Mouse (Mus musculus): Measurements from ENCODE around the gene Fancc. TPM values are rescaled to one million over a fixed set of nuclear protein-coding genes. Genes with fewer than 3 reads are reported as not detected.

Gene Fancc
- polyA plus RNA-seq, 1 experiment from 2014 or later = 12.8 TPM

DNA sequence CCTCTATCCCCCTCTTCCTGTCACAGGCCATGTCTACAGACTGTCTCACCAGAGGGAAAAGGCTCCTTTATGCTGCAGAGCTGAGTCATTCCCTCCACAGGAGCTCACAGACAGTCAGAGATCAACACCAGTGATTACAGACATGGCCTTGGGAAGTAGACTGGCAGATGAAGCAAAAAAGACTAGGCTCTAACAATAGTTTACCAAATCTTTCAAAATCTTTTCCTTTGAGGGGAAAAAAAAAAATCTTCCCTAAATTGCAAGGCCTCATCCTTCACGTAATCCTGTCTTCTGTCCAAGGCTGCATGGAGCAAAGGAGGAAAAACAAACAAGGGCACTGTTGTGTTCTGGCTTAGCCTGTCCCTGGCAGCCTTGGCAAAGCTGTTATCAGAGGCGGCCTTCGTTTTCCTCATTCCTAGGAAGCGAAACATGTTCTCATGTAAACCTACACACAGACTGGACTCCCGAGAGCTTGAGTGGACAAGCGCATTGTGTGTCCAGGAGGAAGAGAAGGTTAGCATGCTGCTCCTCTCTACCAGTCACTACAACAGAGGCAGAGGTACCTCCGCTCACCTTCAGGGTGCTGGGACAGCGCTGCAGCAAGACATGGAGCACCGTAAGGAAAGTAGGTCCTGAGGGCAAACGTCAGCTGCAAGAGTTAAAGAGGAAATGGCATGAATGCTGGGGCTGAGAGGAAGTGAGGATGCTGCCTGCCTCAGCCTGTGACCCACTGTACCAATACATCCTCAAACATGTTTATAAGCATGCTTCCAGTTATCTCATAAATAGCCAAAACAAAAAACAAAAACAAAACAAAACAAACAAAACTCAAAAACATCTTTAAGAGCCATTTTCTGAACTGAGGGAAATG is 171.9 kb downstream of the Fancc start:
- H3K9ac ChIP-seq (ENCODE audit: low read length) = no peak overlapping the region
- ATAC-seq (no peak), DNase-seq (ENCODE audit: low spot score) (no peak)
- H3K9me3 ChIP-seq (replicated peaks; ENCODE audit: control insufficient read depth, low read length) = no peaks in the 10 kb centered on the region
- no peaks in the 10 kb centered on the region for H3K27me3 ChIP-seq (replicated peaks; ENCODE audit: control insufficient read depth, insufficient read depth, low read length)
- 82% methylated on average over 10 of the region's 10 CpGs for WGBS
- no peak overlapping the region for H3K4me2 ChIP-seq (ENCODE audit: low read length)
- H3K4me3 ChIP-seq (ENCODE audit: low read depth, low read length) = no peak overlapping the region
- 0 out of 2 replicates have a peak, but pooled peaks cover 3% of the 10 kb centered on the region for H3K4me1 ChIP-seq (ENCODE audit: control insufficient read depth, insufficient read depth, low read length)
- H3K36me3 ChIP-seq (ENCODE audit: control insufficient read depth, insufficient read depth, low read length) = no peaks in the 10 kb centered on the region
- H3K27ac ChIP-seq (ENCODE audit: low read depth, low read length) = no peak overlapping the region

- Histone ChIP-seq H3K4me3 (ENCODE audit: low read depth, low read length) (no peak overlapping the region), H3K4me2 (ENCODE audit: low read length) (no peak overlapping the region), H3K27ac (ENCODE audit: low read depth, low read length) (no peak overlapping the region), H3K36me3 (ENCODE audit: control insufficient read depth, insufficient read depth, low read length) (no peaks in the 10 kb centered on the region), H3K27me3 (replicated peaks; ENCODE audit: control insufficient read depth, insufficient read depth, low read length) (no peaks in the 10 kb centered on the region), H3K9ac (ENCODE audit: low read length) (no peak overlapping the region), H3K4me1 (ENCODE audit: control insufficient read depth, insufficient read depth, low read length) (no peaks in the 10 kb centered on the region), H3K9me3 (replicated peaks; ENCODE audit: control insufficient read depth, low read length) (no peaks in the 10 kb centered on the region)
- DNase-seq (ENCODE audit: low spot score) = no peak
- no peak for ATAC-seq
- 79% methylated on average over 3 of the region's 3 CpGs for WGBS
These were observed 172.8 kb downstream of the Fancc start for GRCm38 (mm10) chr13:63324311-63324710.

DNA sequence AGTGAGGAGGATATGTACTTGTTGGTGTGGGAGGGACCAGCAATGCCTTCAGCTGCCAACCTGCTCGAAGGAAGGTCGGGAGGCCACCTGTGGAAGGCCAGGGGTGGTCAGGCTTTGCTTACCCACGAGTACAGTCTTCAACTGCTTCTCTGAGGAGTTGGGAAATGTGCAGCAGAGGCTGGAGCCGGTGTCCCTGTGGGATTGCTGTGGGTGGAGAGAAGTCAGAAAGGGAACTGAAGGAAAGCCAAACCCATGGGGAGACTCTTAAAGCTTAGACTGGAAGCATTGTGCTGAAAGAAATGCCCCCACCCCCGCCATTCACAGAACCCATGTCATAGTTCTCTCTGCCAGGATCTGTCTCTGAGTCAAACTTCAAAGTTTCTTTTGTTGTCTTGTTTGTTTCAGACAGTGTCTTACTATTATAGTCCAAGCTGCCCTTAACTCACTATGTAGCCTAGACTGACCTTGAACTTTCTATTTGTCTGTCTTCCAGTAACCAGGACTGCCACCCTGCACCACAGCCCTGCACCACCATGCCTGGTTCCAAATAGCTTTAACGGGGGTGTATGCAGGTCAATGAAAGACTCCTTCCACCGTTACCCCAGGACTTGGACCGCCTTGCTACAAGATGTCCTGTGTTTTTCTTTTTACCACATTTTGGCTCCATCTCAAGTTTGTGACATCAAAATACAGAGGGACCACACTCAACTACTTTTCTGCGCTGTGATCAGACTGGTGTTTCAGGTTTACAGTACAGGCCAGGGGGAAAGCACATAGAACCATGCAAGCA is 173.6 kb downstream of the Fancc start:
- no peak overlapping the region for H3K27ac ChIP-seq (ENCODE audit: low read depth, low read length)
- ATAC-seq (no peak), DNase-seq (ENCODE audit: low spot score) (no peak)
- WGBS = 73% methylated on average over 9 of the region's 9 CpGs
- no peaks in the 10 kb centered on the region for H3K4me1 ChIP-seq (ENCODE audit: control insufficient read depth, insufficient read depth, low read length)
- no peaks in the 10 kb centered on the region for H3K27me3 ChIP-seq (replicated peaks; ENCODE audit: control insufficient read depth, insufficient read depth, low read length)
- no peak overlapping the region for H3K9ac ChIP-seq (ENCODE audit: low read length)
- H3K4me3 ChIP-seq (ENCODE audit: low read depth, low read length) = no peak overlapping the region
- H3K36me3 ChIP-seq (ENCODE audit: control insufficient read depth, insufficient read depth, low read length) = no peaks in the 10 kb centered on the region
- H3K9me3 ChIP-seq (replicated peaks; ENCODE audit: control insufficient read depth, low read length) = no peaks in the 10 kb centered on the region
- no peak overlapping the region for H3K4me2 ChIP-seq (ENCODE audit: low read length)

DNA sequence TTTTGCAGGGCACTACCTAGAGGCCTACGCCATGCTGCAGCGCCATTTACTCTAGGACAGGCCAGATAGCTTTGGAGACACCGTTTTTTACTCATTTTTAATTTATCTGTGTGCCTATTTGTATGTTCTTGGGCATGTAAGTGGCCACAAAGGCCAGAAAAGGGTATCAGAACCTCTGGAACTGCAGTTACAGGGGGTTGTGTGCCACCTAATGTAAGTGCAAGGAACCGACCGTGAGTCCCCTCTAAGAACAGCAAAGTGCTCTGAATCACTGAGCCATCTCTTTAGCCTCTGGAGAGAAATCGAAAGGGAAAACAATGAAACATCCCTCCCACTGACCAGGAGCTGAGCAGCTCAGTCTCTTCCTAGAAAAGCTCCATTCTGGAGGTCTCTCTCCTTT is 174.3 kb downstream of the Fancc start:
- H3K4me2 ChIP-seq (ENCODE audit: low read length) = no peak overlapping the region
- H3K9me3 ChIP-seq (replicated peaks; ENCODE audit: control insufficient read depth, low read length) = no peaks in the 10 kb centered on the region
- H3K4me1 ChIP-seq (ENCODE audit: control insufficient read depth, insufficient read depth, low read length) = peaks cover 3% of the 10 kb centered on the region; the same call in 1 of the 2 replicates
- WGBS = 74% methylated on average over 6 of the region's 6 CpGs
- no peak for ATAC-seq
- H3K4me3 ChIP-seq (ENCODE audit: low read depth, low read length) = no peak overlapping the region
- H3K9ac ChIP-seq (ENCODE audit: low read length) = no peak overlapping the region
- H3K27me3 ChIP-seq (replicated peaks; ENCODE audit: control insufficient read depth, insufficient read depth, low read length) = no peaks in the 10 kb centered on the region
- no peaks in the 10 kb centered on the region for H3K36me3 ChIP-seq (ENCODE audit: control insufficient read depth, insufficient read depth, low read length)
- no peak for DNase-seq (ENCODE audit: low spot score)
- no peak overlapping the region for H3K27ac ChIP-seq (ENCODE audit: low read depth, low read length)

GRCm38 (mm10) chr13:63321689-63322088 is 175.4 kb downstream of the Fancc start:
- 70% methylated on average over 5 of the region's 5 CpGs for WGBS
- H3K27me3 ChIP-seq (replicated peaks; ENCODE audit: control insufficient read depth, insufficient read depth, low read length) = no peaks in the 10 kb centered on the region
- no peak overlapping the region for H3K27ac ChIP-seq (ENCODE audit: low read depth, low read length)
- ATAC-seq (no peak), DNase-seq (ENCODE audit: low spot score) (no peak)
- 0 out of 2 replicates have a peak, but pooled peaks cover 3% of the 10 kb centered on the region for H3K36me3 ChIP-seq (ENCODE audit: control insufficient read depth, insufficient read depth, low read length)
- H3K9me3 ChIP-seq (replicated peaks; ENCODE audit: control insufficient read depth, low read length) = no peaks in the 10 kb centered on the region
- no peak overlapping the region for H3K9ac ChIP-seq (ENCODE audit: low read length)
- H3K4me3 ChIP-seq (ENCODE audit: low read depth, low read length) = no peak overlapping the region
- H3K4me1 ChIP-seq (ENCODE audit: control insufficient read depth, insufficient read depth, low read length) = peaks cover 4% of the 10 kb centered on the region; the same call in 1 of the 2 replicates
- no peak overlapping the region for H3K4me2 ChIP-seq (ENCODE audit: low read length)

DNA sequence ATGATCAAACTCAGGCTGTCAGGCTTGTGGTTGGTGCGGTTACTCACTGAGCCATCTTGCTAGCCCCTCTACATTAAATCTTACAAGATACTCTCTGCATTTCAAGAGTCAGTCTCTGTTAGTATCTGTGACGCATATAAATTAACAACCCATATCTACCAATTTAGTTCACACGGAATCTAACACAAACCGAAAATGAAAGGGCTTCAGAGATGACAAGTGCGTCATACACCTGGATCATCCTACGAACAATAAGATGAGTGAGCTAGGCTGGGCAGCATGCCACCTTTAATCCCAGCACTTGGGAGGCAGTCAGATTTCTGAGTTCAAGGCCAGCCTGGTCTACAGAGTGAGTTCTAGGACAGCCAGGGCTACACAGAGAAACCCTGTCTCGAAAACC is 177.3 kb downstream of the Fancc start:
- no peak for ATAC-seq
- WGBS = 95% methylated on average over 7 of the region's 7 CpGs

DNA sequence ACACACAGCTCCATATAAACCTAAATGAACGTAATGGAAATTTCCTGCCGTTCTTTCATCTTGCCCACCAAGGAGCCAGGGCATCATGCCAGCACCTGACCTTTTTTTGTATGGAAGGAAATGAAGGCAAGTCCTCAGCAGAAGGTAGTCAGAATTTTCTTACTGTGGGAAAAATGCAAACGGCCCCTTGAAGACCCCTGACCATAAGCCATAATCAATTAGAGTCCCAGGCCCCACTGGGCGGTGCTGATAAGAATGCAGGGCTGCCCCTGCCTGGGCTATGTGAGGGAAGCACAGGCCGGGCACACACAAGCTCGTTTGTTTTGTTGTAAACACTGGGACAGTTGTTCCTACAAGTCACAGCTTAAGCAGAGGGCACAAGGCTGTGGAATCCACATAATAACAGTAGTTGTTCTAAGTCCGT is 179.4 kb downstream of the Fancc start:
- Histone ChIP-seq H3K27ac (ENCODE audit: low read depth, low read length) (no peak overlapping the region), H3K27me3 (replicated peaks; ENCODE audit: control insufficient read depth, insufficient read depth, low read length) (no peaks in the 10 kb centered on the region), H3K36me3 (ENCODE audit: control insufficient read depth, insufficient read depth, low read length) (0 out of 2 replicates have a peak, but pooled peaks cover 3% of the 10 kb centered on the region), H3K4me1 (ENCODE audit: control insufficient read depth, insufficient read depth, low read length) (peaks cover 4% of the 10 kb centered on the region; the same call in 1 of the 2 replicates), H3K9ac (ENCODE audit: low read length) (no peak overlapping the region), H3K9me3 (replicated peaks; ENCODE audit: control insufficient read depth, low read length) (no peaks in the 10 kb centered on the region), H3K4me3 (ENCODE audit: low read depth, low read length) (no peak overlapping the region), H3K4me2 (ENCODE audit: low read length) (no peak overlapping the region)
- 25% methylated on average over 7 of the region's 7 CpGs for WGBS
- ATAC-seq (no peak), DNase-seq (ENCODE audit: low spot score) (no peak)

More for the DNA sequence above, 177.3 kb downstream of the Fancc start:
- no peak overlapping the region for H3K4me3 ChIP-seq (ENCODE audit: low read depth, low read length)
- H3K36me3 ChIP-seq (ENCODE audit: control insufficient read depth, insufficient read depth, low read length) = 0 out of 2 replicates have a peak, but pooled peaks cover 3% of the 10 kb centered on the region
- no peak overlapping the region for H3K4me2 ChIP-seq (ENCODE audit: low read length)
- H3K9me3 ChIP-seq (replicated peaks; ENCODE audit: control insufficient read depth, low read length) = no peaks in the 10 kb centered on the region
- no peak for DNase-seq (ENCODE audit: low spot score)
- no peak overlapping the region for H3K27ac ChIP-seq (ENCODE audit: low read depth, low read length)
- peaks cover 4% of the 10 kb centered on the region; the same call in 1 of the 2 replicates for H3K4me1 ChIP-seq (ENCODE audit: control insufficient read depth, insufficient read depth, low read length)
- H3K9ac ChIP-seq (ENCODE audit: low read length) = no peak overlapping the region
- H3K27me3 ChIP-seq (replicated peaks; ENCODE audit: control insufficient read depth, insufficient read depth, low read length) = no peaks in the 10 kb centered on the region

- no peaks in the 10 kb centered on the region for H3K27me3 ChIP-seq (replicated peaks; ENCODE audit: control insufficient read depth, insufficient read depth, low read length)
- no peak overlapping the region for H3K9ac ChIP-seq (ENCODE audit: low read length)
- H3K9me3 ChIP-seq (replicated peaks; ENCODE audit: control insufficient read depth, low read length) = no peaks in the 10 kb centered on the region
- H3K4me2 ChIP-seq (ENCODE audit: low read length) = no peak overlapping the region
- 0 out of 2 replicates have a peak, but pooled peaks cover 3% of the 10 kb centered on the region for H3K36me3 ChIP-seq (ENCODE audit: control insufficient read depth, insufficient read depth, low read length)
- peaks cover 4% of the 10 kb centered on the region; the same call in 1 of the 2 replicates for H3K4me1 ChIP-seq (ENCODE audit: control insufficient read depth, insufficient read depth, low read length)
- ATAC-seq = no peak
- H3K27ac ChIP-seq (ENCODE audit: low read depth, low read length) = no peak overlapping the region
- no peak overlapping the region for H3K4me3 ChIP-seq (ENCODE audit: low read depth, low read length)
- WGBS = 93% methylated on average over 5 of the region's 5 CpGs
- no peak for DNase-seq (ENCODE audit: low spot score)
These were observed 180.7 kb downstream of the Fancc start for GRCm38 (mm10) chr13:63316407-63316806.

All from forebrain, embryonic 14.5 days (tissue).